Mouse (Mus musculus) spleen, postnatal 4 days (tissue): Measurements from ENCODE around the gene Astl.
"Not testable (repeated sequence)": the region's sequence is repeated elsewhere in the genome, so short reads cannot be mapped to it uniquely, and the experiment has no call there.

Source experiments
- DNase-seq, 2 experiments: peaks; one replicate each; pipeline ENCODE4 v3.0.0; 2022; ENCODE audit warnings: low spot score in 2 of 2

Gene Astl

GRCm38 (mm10) chr2:127338416-127338815 is at the start of gene Astl:
Gene Astl, plus strand, starts transcription at chr2:127338639.
- peak in 1 of 2 experiments; percentile 61 for DNase-seq

GRCm38 (mm10) chr2:127292250-127292649 is 46.2 kb upstream of the Astl start:
- DNase-seq = no peak

GRCm38 (mm10) chr2:127297001-127297805 is 41.2 kb upstream of the Astl start:
- no peak for DNase-seq

- no peak for DNase-seq
Measured at GRCm38 (mm10) chr2:127298056-127298455, 40.4 kb upstream of the Astl start.

GRCm38 (mm10) chr2:127300701-127301100 is 37.7 kb upstream of the Astl start:
- DNase-seq = no peak

GRCm38 (mm10) chr2:127301883-127302282 is 36.6 kb upstream of the Astl start:
- no peak for DNase-seq

GRCm38 (mm10) chr2:127304192-127304591 is 34.2 kb upstream of the Astl start:
- DNase-seq = not testable (repeated sequence)

- no peak for DNase-seq
Measured at GRCm38 (mm10) chr2:127304609-127305210, 33.7 kb upstream of the Astl start.

- no peak for DNase-seq
Measured at GRCm38 (mm10) chr2:127306123-127306522, 32.3 kb upstream of the Astl start.

GRCm38 (mm10) chr2:127307179-127307578 is 31.3 kb upstream of the Astl start:
- no peak for DNase-seq

- no peak for DNase-seq
Measured at GRCm38 (mm10) chr2:127308660-127309059, 29.8 kb upstream of the Astl start.

GRCm38 (mm10) chr2:127310246-127310645 is 28.2 kb upstream of the Astl start:
- no peak for DNase-seq

GRCm38 (mm10) chr2:127310685-127311084 is 27.8 kb upstream of the Astl start:
- DNase-seq = no peak

GRCm38 (mm10) chr2:127311193-127311592 is 27.2 kb upstream of the Astl start:
- no peak for DNase-seq

- DNase-seq = no peak
Measured at GRCm38 (mm10) chr2:127312801-127313200, 25.6 kb upstream of the Astl start.

GRCm38 (mm10) chr2:127313878-127314277 is 24.6 kb upstream of the Astl start:
- DNase-seq = peak in 1 of 2 experiments; percentile 59

- peak; percentile 57 to 77 for DNase-seq
Measured at GRCm38 (mm10) chr2:127314467-127315154, 23.8 kb upstream of the Astl start.

- DNase-seq = no peak
Measured at GRCm38 (mm10) chr2:127315155-127315470, 23.3 kb upstream of the Astl start.

- DNase-seq = no peak
Measured at GRCm38 (mm10) chr2:127316431-127316830, 22.0 kb upstream of the Astl start.

GRCm38 (mm10) chr2:127318136-127318535 is 20.3 kb upstream of the Astl start:
- DNase-seq = no peak

- no peak for DNase-seq
Measured at GRCm38 (mm10) chr2:127319071-127319470, 19.4 kb upstream of the Astl start.

- DNase-seq = peak in 1 of 2 experiments; percentile 56
Measured at GRCm38 (mm10) chr2:127322671-127323285, 15.7 kb upstream of the Astl start.
